Mouse (Mus musculus) urinary bladder, postnatal 36 days (tissue): ENCODE measurements around the gene Faah.

ENCODE experiments used
- DNase-seq, 2 experiments: peaks; one replicate each; pipeline ENCODE4 v3.0.0; 2022; ENCODE audit warnings: low spot score in 2 of 2, mixed read lengths in 1 of 2

The Faah gene

GRCm38 (mm10) chr4:116017902-116018746 lies at the start of gene Faah:
Faah (minus strand) TSS chr4:116017926.
- no peak for DNase-seq

GRCm38 (mm10) chr4:116063855-116064254 lies 46.1 kb upstream of the Faah start:
- no peak for DNase-seq

- no peak for DNase-seq
Observed at GRCm38 (mm10) chr4:116059012-116059726, 41.4 kb upstream of the Faah start.

GRCm38 (mm10) chr4:116057559-116057958 lies 39.8 kb upstream of the Faah start:
- no peak for DNase-seq

GRCm38 (mm10) chr4:116053399-116053961 lies 35.8 kb upstream of the Faah start, which contains the start of gene Nsun4:
Nsun4 (minus strand) TSS chr4:116053876.
- DNase-seq: peak; percentile 84 to 91

- DNase-seq: peak in 1 of 2 experiments; percentile 24
Observed at GRCm38 (mm10) chr4:116052526-116053293, 35.0 kb upstream of the Faah start.

GRCm38 (mm10) chr4:116049211-116049610 lies 31.5 kb upstream of the Faah start:
- no peak for DNase-seq

GRCm38 (mm10) chr4:116048130-116048920 lies 30.6 kb upstream of the Faah start:
- peak in 1 of 2 experiments; percentile 7 for DNase-seq

- no peak for DNase-seq
Observed at GRCm38 (mm10) chr4:116047681-116048080, 30.0 kb upstream of the Faah start.

- no peak for DNase-seq
Observed at GRCm38 (mm10) chr4:116046604-116047003, 28.9 kb upstream of the Faah start.

GRCm38 (mm10) chr4:116042186-116042585 lies 24.5 kb upstream of the Faah start:
- no peak for DNase-seq

- no peak for DNase-seq
Observed at GRCm38 (mm10) chr4:116040466-116040865, 22.7 kb upstream of the Faah start.

GRCm38 (mm10) chr4:116033374-116033773 lies 15.6 kb upstream of the Faah start:
- no peak for DNase-seq

GRCm38 (mm10) chr4:116032906-116033305 lies 15.2 kb upstream of the Faah start:
- no peak for DNase-seq

GRCm38 (mm10) chr4:116017300-116017901 lies 325 bp downstream of the Faah start:
- peak; percentile 59 to 64 for DNase-seq

GRCm38 (mm10) chr4:116016862-116017299 lies 845 bp downstream of the Faah start:
- DNase-seq: no peak

- DNase-seq: no peak
Observed at GRCm38 (mm10) chr4:116016396-116016795, 1.3 kb downstream of the Faah start.

GRCm38 (mm10) chr4:116015996-116016395 lies 1.7 kb downstream of the Faah start:
- no peak for DNase-seq

GRCm38 (mm10) chr4:116015502-116015901 lies 2.2 kb downstream of the Faah start:
- DNase-seq: no peak

- no peak for DNase-seq
Observed at GRCm38 (mm10) chr4:116010186-116010585, 7.5 kb downstream of the Faah start.
